14 mouse cellular contexts compared by ENCODE assay signal in genomic region chr6:114408278-114408677, GRCm38 (mm10). TPM values are rescaled to one million over a fixed set of nuclear protein-coding genes. Genes with fewer than 3 reads are reported as not detected.
DNase-seq lines count a peak whose midpoint lies in the region; ATAC-seq and TF ChIP-seq lines count a peak whose summit lies in the region.
"Had no signal": no experiment of that assay in that cellular context is flagged by ENCODE, and none has a peak within 500 bp of the region (broad histone marks: within the 10 kb centered on the region; RNA-seq: fewer than 3 reads in every experiment).

No protein-coding gene starts in this region.

- ATAC-seq in heart, postnatal 0 days (ENCODE audit: insufficient read depth, low read depth): no peak
- ATAC-seq in lung, embryonic 14.5 days (ENCODE audit: insufficient read depth): no peak
- no peak for ATAC-seq in frontal cortex, adult (ENCODE audit: low TSS enrichment)

- H3K4me1 ChIP-seq in heart, postnatal 0 days (ENCODE audit: control insufficient read depth, insufficient read depth): no peaks in the 10 kb centered on the region
- no peaks in the 10 kb centered on the region for H3K4me1 ChIP-seq in lung, embryonic 14.5 days (ENCODE audit: insufficient read depth)
- peaks cover 16% of the 10 kb centered on the region for H3K4me1 ChIP-seq in embryonic facial prominence, embryonic 10.5 days
- peaks cover 16% of the 10 kb centered on the region for H3K4me1 ChIP-seq in small intestine, adult 2 months (ENCODE audit: control insufficient read depth, insufficient read depth, insufficient read length, low read length)

- 38% methylated on average over 17 of the region's 17 CpGs for WGBS in heart, postnatal 0 days
- WGBS in lung, embryonic 14.5 days: 34% methylated on average over 17 of the region's 17 CpGs
- WGBS in embryonic facial prominence, embryonic 10.5 days: 53% methylated on average over 17 of the region's 17 CpGs
- 25% methylated on average over 17 of the region's 17 CpGs for WGBS in small intestine, adult 2 months

- no peak for TF ChIP-seq EP300 in heart, postnatal 0 days (IDR thresholded peaks at IDR 0.05; ENCODE audit: low read depth)

- H3K9ac ChIP-seq in heart, postnatal 0 days (replicated peaks; ENCODE audit: low read depth, low read length): no peak overlapping the region
- H3K9ac ChIP-seq in lung, embryonic 14.5 days: no peak overlapping the region

- no peaks in the 10 kb centered on the region for H3K36me3 ChIP-seq in heart, postnatal 0 days (replicated peaks; ENCODE audit: control insufficient read depth, insufficient read depth, low read length)
- no peaks in the 10 kb centered on the region for H3K36me3 ChIP-seq in lung, embryonic 14.5 days (ENCODE audit: insufficient read depth)
- no peaks in the 10 kb centered on the region for H3K36me3 ChIP-seq in embryonic facial prominence, embryonic 10.5 days (replicated peaks)
- no peaks in the 10 kb centered on the region for H3K36me3 ChIP-seq in small intestine, adult 2 months (ENCODE audit: control insufficient read depth, insufficient read depth, low read length)

- H3K27me3 ChIP-seq in heart, postnatal 0 days (ENCODE audit: control insufficient read depth, insufficient read depth, low read length): 0 out of 2 replicates have a peak, but pooled peaks cover 13% of the 10 kb centered on the region
- no peaks in the 10 kb centered on the region for H3K27me3 ChIP-seq in lung, embryonic 14.5 days (ENCODE audit: insufficient read depth, low read length)
- peaks cover 16% of the 10 kb centered on the region for H3K27me3 ChIP-seq in embryonic facial prominence, embryonic 10.5 days (replicated peaks; ENCODE audit: low read depth, poor library complexity, severe bottlenecking)
- H3K27me3 ChIP-seq in small intestine, adult 2 months (ENCODE audit: control insufficient read depth, insufficient read depth, low read length): no peaks in the 10 kb centered on the region

- peak; percentile 30 for TF ChIP-seq CTCF in heart, postnatal 0 days (IDR thresholded peaks at IDR 0.05; ENCODE audit: low read depth)
- TF ChIP-seq CTCF in lung, embryonic 14.5 days (IDR thresholded peaks at IDR 0.05; ENCODE audit: low read depth): peak; percentile 34
- no peak for TF ChIP-seq CTCF in small intestine, adult 2 months (IDR thresholded peaks at IDR 0.05; ENCODE audit: extremely low read depth, insufficient read length, insufficient replicate concordance, low read depth, low read length)

- no peak for DNase-seq in heart, postnatal 0 days (ENCODE audit: low spot score)
- no peak for DNase-seq in heart, adult 9 months (ENCODE audit: low spot score in 2 of 2)
- peak; percentile 26 for DNase-seq in lung, embryonic 14.5 days
- DNase-seq in lung, postnatal 10 days: no peak
- DNase-seq in embryonic facial prominence, embryonic 10.5 days (ENCODE audit: low spot score): peak; percentile 30
- DNase-seq: cerebellum, postnatal 36 days; kidney, postnatal 10 days; lung, postnatal 4 days; spleen, adult 18-20 months; thymus, adult 2 months had no signal

- no peaks in the 10 kb centered on the region for H3K9me3 ChIP-seq in heart, postnatal 0 days (replicated peaks; ENCODE audit: control insufficient read depth, low read length)
- H3K9me3 ChIP-seq in lung, embryonic 14.5 days (ENCODE audit: low read depth, low read length): no peaks in the 10 kb centered on the region
- H3K9me3 ChIP-seq in embryonic facial prominence, embryonic 10.5 days: no peaks in the 10 kb centered on the region

- 0 out of 2 replicates have a peak, but pooled peaks have one; percentile 14 for TF ChIP-seq POLR2A in small intestine, adult 2 months (IDR thresholded peaks at IDR 0.05; ENCODE audit: low read depth, low read length)

- no peak overlapping the region for H3K27ac ChIP-seq in heart, postnatal 0 days (ENCODE audit: low read depth)
- H3K27ac ChIP-seq in lung, embryonic 14.5 days (ENCODE audit: low read depth): no peak overlapping the region
- H3K27ac ChIP-seq in embryonic facial prominence, embryonic 10.5 days (replicated peaks): no peak overlapping the region
- H3K27ac ChIP-seq in small intestine, adult 2 months (ENCODE audit: insufficient read depth, low read depth, low read length): 0 out of 2 replicates have a peak overlapping the region, but pooled peaks have one; percentile 2

- H3K4me3 ChIP-seq in heart, postnatal 0 days (ENCODE audit: low read depth, low read length): no peak overlapping the region
- H3K4me3 ChIP-seq in lung, embryonic 14.5 days (ENCODE audit: low read depth, low read length): no peak overlapping the region
- no peak overlapping the region for H3K4me3 ChIP-seq in embryonic facial prominence, embryonic 10.5 days
- no peak overlapping the region for H3K4me3 ChIP-seq in small intestine, adult 2 months (ENCODE audit: low read depth, low read length)
- H3K4me3 ChIP-seq: myocyte had no signal

- no peak overlapping the region for H3K4me2 ChIP-seq in heart, postnatal 0 days (ENCODE audit: low read depth, low read length)
- no peak overlapping the region for H3K4me2 ChIP-seq in lung, embryonic 14.5 days
- H3K4me2 ChIP-seq: liver, embryonic 11.5 days had no signal

RNA-seq across cellular contexts. Expression of gene Hrh1, which starts 10.5 kb away (rescaled TPM):
- total RNA-seq in heart, postnatal 0 days (2014; rRNA removed; ENCODE audit: low replicate concordance): not detected in 2 replicates
- polyA plus RNA-seq in heart, postnatal 0 days (2015; fragmentation: Nextera tagmentation; extraction: Ambion mirVana): 0.04 TPM in 1 of 2 replicates, not detected in the other
- polyA plus RNA-seq in lung, embryonic 14.5 days (2014; fragmentation: Nextera tagmentation; extraction: Ambion mirVana): not detected in 2 replicates
- 0.15 and 0.30 TPM in 2 replicates for polyA plus RNA-seq in embryonic facial prominence, embryonic 10.5 days (2016; fragmentation: Nextera tagmentation; extraction: Ambion mirVana)
- polyA plus RNA-seq in small intestine, adult 2 months (2012; rRNA removed): 0.71 and 2.3 TPM in 2 replicates

Comparison
In these comparisons a context has a peak if more than half of its experiments do, and no peak if none do; other contexts are left out.
1. DNase-seq: peak in lung, embryonic 14.5 days (single experiment) and embryonic facial prominence, embryonic 10.5 days (single experiment); none in heart, postnatal 0 days (single experiment), heart, adult 9 months (0 of 2) and lung, postnatal 10 days (single experiment).